Mouse (Mus musculus) E14TG2a.4 (cell line): ENCODE measurements around the gene Ksr1.

Source experiments
- H3K27me3 ChIP-seq: 2 replicates; pipeline ENCODE4 v1.6.1; 2014; ENCODE audit warnings: low read length, control low read depth; ENCODE audit not compliant: insufficient read depth
- H3K36me3 ChIP-seq: 2 replicates; pipeline ENCODE4 v1.6.1; 2014; ENCODE audit warnings: low read length, control low read depth; ENCODE audit not compliant: insufficient read depth
- H3K4me1 ChIP-seq: replicated peaks from 2 replicates; pipeline ENCODE4 v1.6.1; 2014; ENCODE audit warnings: low read depth, low read length, control low read depth
- H3K4me3 ChIP-seq: replicated peaks from 2 replicates; pipeline ENCODE4 v1.5.1; 2014; ENCODE audit warnings: mild to moderate bottlenecking, low read length
- H3K9me3 ChIP-seq: 2 replicates; pipeline ENCODE4 v1.6.1; 2014; ENCODE audit warnings: low read length, control low read depth
- CTCF ChIP-seq: conservative IDR thresholded peaks from 2 replicates; pipeline ENCODE4 v1.5.1; 2014; ENCODE audit warnings: low read length
- NANOG ChIP-seq: IDR thresholded peaks from 2 replicates; pipeline ENCODE4 v1.6.1; 2014; ENCODE audit warnings: borderline replicate concordance, low read length, mixed read lengths
- POU5F1 ChIP-seq: IDR thresholded peaks from 2 replicates; pipeline ENCODE4 v1.6.1; 2014; ENCODE audit warnings: low read length, borderline replicate concordance

The Ksr1 gene

DNA sequence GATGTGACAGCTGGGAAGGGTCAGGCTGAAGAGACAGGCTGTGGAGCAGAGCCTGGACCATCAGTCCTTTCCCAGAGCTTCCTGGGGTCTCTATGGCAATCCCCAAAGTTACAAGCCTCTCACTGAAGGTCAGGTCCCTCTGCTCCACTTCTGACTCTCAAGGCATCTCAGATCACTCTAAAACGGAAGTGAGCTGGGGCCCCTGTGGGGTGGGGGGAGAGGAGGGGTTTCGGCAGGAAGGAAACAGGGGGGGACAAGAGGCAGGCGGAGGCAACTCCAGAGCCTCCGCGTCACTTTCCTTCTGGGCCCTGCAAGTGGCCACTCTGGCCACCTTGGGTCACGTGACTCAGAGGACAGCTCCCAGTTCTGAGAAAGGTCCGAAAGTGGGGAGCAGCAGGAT is 122.9 kb downstream of the Ksr1 start:
- TF ChIP-seq CTCF (no peak), POU5F1 (no peak), NANOG (no peak)
- Histone ChIP-seq H3K9me3 (no peaks in the 10 kb centered on the region), H3K4me1 (peaks cover 43% of the 10 kb centered on the region), H3K4me3 (no peak overlapping the region), H3K36me3 (peaks cover 33% of the 10 kb centered on the region; the same call in 1 of the 2 replicates), H3K27me3 (no peaks in the 10 kb centered on the region)

GRCm38 (mm10) chr11:79022836-79023235 is 123.4 kb downstream of the Ksr1 start:
- Histone ChIP-seq H3K36me3 (peaks cover 35% of the 10 kb centered on the region; the same call in 1 of the 2 replicates), H3K4me3 (no peak overlapping the region), H3K4me1 (peaks cover 48% of the 10 kb centered on the region), H3K9me3 (no peaks in the 10 kb centered on the region), H3K27me3 (no peaks in the 10 kb centered on the region)
- TF ChIP-seq POU5F1 (no peak), NANOG (no peak), CTCF (no peak)

DNA sequence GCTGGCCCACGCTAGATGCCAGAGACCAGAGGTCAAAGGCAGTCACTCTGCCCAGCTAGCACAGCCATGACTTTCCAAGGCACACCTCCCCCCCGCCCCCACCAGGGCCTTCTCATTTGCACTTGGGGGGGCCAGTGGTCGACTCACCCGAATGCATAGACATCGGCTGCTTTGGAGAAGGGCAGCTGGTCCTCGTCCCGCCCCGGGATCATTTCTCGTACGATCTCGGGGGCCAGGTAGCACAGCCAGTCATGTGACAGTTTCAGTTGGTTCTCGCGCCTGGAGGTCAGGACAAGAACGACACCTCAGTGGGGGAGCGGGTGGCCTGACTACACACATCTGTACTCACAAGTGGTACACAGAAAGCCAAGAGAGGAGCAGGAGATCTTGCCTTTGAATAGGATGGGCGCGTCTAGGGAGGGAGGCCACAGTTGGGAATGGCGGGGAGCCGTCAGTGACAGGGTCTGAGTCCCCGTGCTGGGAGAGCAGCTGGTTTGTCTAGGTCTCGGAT is 125.6 kb downstream of the Ksr1 start:
- TF ChIP-seq POU5F1 (no peak), NANOG (no peak), CTCF (no peak)
- Histone ChIP-seq H3K4me3 (peak overlapping the region; percentile 57), H3K4me1 (peaks cover 69% of the 10 kb centered on the region), H3K36me3 (peaks cover 25% of the 10 kb centered on the region; the same call in 1 of the 2 replicates), H3K9me3 (no peaks in the 10 kb centered on the region), H3K27me3 (no peaks in the 10 kb centered on the region)

DNA sequence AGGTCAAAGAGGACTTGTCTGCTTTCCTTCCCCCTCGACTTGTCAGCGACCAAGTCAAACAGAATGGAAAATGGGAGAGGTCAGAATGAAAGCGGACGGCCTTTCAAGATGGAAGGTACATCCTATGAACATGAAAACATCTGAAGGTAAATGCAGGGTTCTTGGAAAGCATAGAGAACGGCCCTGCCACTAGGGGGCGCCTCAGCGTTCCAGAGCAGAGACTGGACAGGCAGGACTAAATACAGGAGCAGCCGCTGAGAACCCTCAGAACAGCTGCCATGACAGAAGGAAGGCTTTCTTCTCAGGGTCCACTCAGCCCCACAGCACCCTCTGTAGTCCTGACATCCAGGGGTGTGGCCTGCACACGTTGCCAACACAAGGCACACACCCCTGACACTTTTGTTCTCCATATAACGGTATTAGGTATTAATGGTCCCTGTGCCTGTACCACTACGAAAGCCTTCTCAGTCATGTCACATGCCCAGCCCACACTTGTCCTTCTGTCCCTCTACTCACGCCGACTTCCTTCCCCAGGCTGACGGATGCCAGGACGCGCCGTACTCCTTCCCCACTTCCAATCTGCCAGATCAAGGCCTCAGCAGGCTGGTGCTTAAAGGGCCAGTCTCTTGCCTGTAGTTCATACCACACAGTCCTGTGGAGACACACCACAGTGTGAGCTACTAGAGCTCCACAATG is 126.2 kb downstream of the Ksr1 start:
- TF ChIP-seq POU5F1 = no peak
- TF ChIP-seq CTCF = peak; percentile 75
- TF ChIP-seq NANOG = no peak
- H3K4me3 ChIP-seq = peak overlapping the region; percentile 57
- peaks cover 75% of the 10 kb centered on the region for H3K4me1 ChIP-seq
- H3K9me3 ChIP-seq = no peaks in the 10 kb centered on the region
- no peaks in the 10 kb centered on the region for H3K27me3 ChIP-seq
- H3K36me3 ChIP-seq = peaks cover 19% of the 10 kb centered on the region; the same call in 1 of the 2 replicates

DNA sequence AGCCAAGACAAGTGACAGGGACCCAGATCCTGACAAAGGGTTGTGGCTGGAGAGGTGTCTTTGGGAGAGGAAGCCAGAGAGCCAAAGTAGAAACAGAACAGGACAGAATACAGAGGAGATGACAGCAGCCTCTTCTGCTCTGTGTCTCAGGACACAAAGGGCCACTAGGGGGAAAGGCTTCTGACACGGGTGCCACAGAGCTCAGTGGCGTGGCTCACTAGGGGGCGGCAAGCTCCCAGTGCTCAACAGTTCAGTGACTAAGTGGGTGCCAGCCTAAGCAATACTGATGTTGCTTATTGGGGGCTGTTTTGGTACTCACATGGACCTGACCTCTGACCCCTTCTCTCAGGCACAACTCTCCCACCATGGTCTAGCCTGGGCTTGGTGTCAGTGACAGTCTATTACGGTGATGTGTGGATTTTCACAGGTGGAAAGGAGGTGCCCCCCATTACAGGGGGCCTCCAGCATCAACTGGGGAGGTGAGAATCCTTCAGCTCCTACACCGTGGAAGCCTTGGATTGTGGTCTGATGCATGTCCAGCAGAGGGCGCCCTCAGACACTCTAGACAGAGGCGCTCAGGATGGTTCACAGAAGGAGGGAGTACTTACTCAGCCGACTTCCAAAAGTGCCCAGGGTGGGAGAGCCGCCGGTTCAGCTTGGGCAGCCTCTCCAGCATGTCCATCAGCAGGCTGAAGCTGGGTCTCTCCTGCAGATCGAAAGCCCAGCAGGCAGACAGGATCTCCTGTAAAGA is 127.1 kb downstream of the Ksr1 start:
- peak overlapping the region; percentile 21; the same call in 1 of the 2 replicates for H3K4me3 ChIP-seq
- H3K4me1 ChIP-seq = peaks cover 83% of the 10 kb centered on the region
- H3K27me3 ChIP-seq = no peaks in the 10 kb centered on the region
- peaks cover 19% of the 10 kb centered on the region; the same call in 1 of the 2 replicates for H3K36me3 ChIP-seq
- H3K9me3 ChIP-seq = no peaks in the 10 kb centered on the region
- TF ChIP-seq CTCF (peak; percentile 63), NANOG (no peak), POU5F1 (no peak)

GRCm38 (mm10) chr11:79017161-79017606 is 129.0 kb downstream of the Ksr1 start:
- H3K4me3 ChIP-seq = peak overlapping the region; percentile 76; the same call in 1 of the 2 replicates
- H3K4me1 ChIP-seq = peaks cover 91% of the 10 kb centered on the region
- H3K36me3 ChIP-seq = peaks cover 19% of the 10 kb centered on the region; the same call in 1 of the 2 replicates
- 0 out of 2 replicates have a peak, but pooled peaks cover 6% of the 10 kb centered on the region for H3K9me3 ChIP-seq
- TF ChIP-seq POU5F1 (no peak), CTCF (no peak), NANOG (no peak)
- no peaks in the 10 kb centered on the region for H3K27me3 ChIP-seq

DNA sequence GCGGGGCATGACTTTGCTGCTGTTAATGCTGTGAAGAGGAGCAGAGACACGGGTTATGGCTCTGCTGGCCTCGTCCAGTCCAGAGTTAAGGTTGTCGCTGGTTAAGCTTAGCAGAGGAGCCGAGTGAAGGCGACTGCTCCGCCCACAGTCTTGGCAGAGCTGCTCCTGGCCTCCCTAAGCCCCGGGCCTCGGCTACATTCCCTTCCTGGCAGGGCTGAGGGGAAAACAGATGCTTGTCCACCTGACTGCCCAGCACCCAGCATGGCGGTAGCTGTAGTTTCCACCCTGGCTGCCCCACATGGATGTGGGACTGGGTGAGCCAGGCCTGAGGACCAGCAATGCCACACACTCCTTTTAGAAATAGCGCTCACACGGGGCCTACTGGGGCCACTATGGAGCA is 130.0 kb downstream of the Ksr1 start:
- Histone ChIP-seq H3K27me3 (no peaks in the 10 kb centered on the region), H3K9me3 (0 out of 2 replicates have a peak, but pooled peaks cover 6% of the 10 kb centered on the region), H3K36me3 (peaks cover 14% of the 10 kb centered on the region; the same call in 1 of the 2 replicates), H3K4me3 (peak overlapping the region; percentile 76), H3K4me1 (peaks cover 95% of the 10 kb centered on the region)
- TF ChIP-seq POU5F1 (no peak), NANOG (no peak), CTCF (no peak)

- H3K4me3 ChIP-seq = peak overlapping the region; percentile 76
- no peaks in the 10 kb centered on the region for H3K27me3 ChIP-seq
- H3K4me1 ChIP-seq = peaks cover 91% of the 10 kb centered on the region
- 0 out of 2 replicates have a peak, but pooled peaks cover 6% of the 10 kb centered on the region for H3K9me3 ChIP-seq
- peaks cover 10% of the 10 kb centered on the region; the same call in 1 of the 2 replicates for H3K36me3 ChIP-seq
- TF ChIP-seq NANOG (no peak), CTCF (no peak), POU5F1 (no peak)
Measured at GRCm38 (mm10) chr11:79015660-79016215, 130.5 kb downstream of the Ksr1 start.
